Mouse (Mus musculus) CH12.LX (cell line): ENCODE results near the gene Bcar1.

Experiments
- CHD1 ChIP-seq: IDR thresholded peaks from 2 replicates; pipeline ENCODE4 v1.6.1; 2012; ENCODE audit warnings: low read depth, low read length, improper control_type of control experiment, inconsistent platforms
- CTCF ChIP-seq, 2 experiments: IDR thresholded peaks in 1 of 2; conservative IDR thresholded peaks in 1 of 2; 2 replicates each; pipeline ENCODE4 v1.5.1; 2011 to 2012; ENCODE audit warnings: low read depth in 2 of 2, low read length in 2 of 2, improper control_type of control experiment in 1 of 2, inconsistent platforms in 1 of 2, mild to moderate bottlenecking in 1 of 2, moderate library complexity in 1 of 2
- POLR2AphosphoS2 ChIP-seq: IDR thresholded peaks from 2 replicates; pipeline ENCODE4 v1.6.1; 2011; ENCODE audit warnings: low read depth, low read length, improper control_type of control experiment
- UBTF ChIP-seq: IDR thresholded peaks from 2 replicates; pipeline ENCODE4 v1.6.1; 2012; ENCODE audit warnings: low read depth, mild to moderate bottlenecking, inconsistent platforms, low read length, improper control_type of control experiment, moderate library complexity

GRCm38 (mm10) chr8:111747866-111748649, 4.4 kb upstream of the Bcar1 start:
- no peak for TF ChIP-seq CTCF (conservative IDR thresholded peaks at IDR 0.05 in 1 of 2, IDR thresholded peaks at IDR 0.05 in 1 of 2; ENCODE audit: low read depth in 2 of 2, low read length in 2 of 2)
- no peak for TF ChIP-seq UBTF
- TF ChIP-seq POLR2AphosphoS2: no peak
- no peak for TF ChIP-seq CHD1
